Mouse (Mus musculus) hematopoietic stem cell, adult 5-6 weeks (primary cell): ENCODE measurements around the gene Fras1. TPM values are rescaled to one million over a fixed set of nuclear protein-coding genes. Genes with fewer than 3 reads are reported as not detected.

Source experiments
- ATAC-seq, 2 experiments: fragments of 125-278 bp in 1 of 2; replicated peaks in 1 of 2; 2 replicates each; pipeline ENCODE4 v1.8.0; 2016 to 2017; ENCODE audit warnings: inconsistent platforms in 2 of 2, mild to moderate bottlenecking in 2 of 2, moderate number of reproducible peaks in 2 of 2, low read depth in 1 of 2, moderate TSS enrichment in 1 of 2; ENCODE audit not compliant: low FRiP score in 2 of 2, poor library complexity in 2 of 2, severe bottlenecking in 2 of 2, insufficient read depth in 1 of 2, low TSS enrichment in 1 of 2
- total RNA-seq: library from RNA; stranded (forward); fragments of 172-1452, 232-1000 nt; gene quantifications from 2 replicates; pipeline ENCODE4 v1.2.3, GENCODE M21; 2017

Gene Fras1
- total RNA-seq, 1 experiment from 2014 or later: not detected

DNA sequence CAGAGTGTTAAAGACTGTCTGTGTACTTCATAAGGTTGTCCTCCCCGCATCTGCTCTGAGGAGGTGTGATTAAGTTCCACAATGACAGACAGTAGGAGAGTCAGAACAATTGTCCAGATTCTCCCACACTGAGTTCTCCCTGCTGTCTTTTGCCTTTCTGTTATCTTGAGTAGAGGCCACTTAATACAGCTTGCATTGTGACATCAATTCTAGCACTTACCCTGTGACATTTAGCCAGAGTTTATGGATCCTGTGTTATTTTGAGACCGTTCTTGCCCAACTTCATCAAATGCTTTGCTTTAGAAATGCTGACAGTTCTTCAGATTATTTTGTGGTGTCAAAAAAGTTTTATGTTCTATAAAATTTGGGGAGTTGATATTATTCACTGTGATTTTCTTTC lies 81.5 kb downstream of the Fras1 start:
- ATAC-seq: no peak

DNA sequence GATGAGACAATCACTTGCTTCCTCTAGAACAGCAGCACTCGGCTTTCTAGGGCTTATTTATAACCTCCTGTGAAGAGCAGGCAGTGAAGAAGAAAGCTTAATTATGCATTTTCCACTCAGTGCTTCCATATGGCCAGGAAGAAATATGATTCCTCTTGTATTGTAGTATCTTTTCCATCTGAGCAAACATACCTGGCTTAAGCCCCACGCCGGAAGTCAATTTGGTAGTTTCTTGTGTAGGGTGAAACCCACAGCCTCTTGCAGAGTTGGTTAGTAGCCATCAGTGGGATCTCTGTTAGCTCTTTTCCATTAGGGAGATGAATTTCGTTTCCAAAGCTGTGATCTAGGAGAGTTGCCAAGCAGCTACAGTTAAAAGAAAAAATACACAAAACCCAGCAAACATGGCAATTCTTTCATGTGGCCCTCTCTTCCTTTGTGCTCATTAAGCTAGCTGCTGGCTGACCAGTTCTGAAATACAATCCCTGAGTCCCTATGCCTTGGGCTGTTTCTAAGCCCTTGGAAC lies 83.7 kb downstream of the Fras1 start:
- no peak for ATAC-seq

DNA sequence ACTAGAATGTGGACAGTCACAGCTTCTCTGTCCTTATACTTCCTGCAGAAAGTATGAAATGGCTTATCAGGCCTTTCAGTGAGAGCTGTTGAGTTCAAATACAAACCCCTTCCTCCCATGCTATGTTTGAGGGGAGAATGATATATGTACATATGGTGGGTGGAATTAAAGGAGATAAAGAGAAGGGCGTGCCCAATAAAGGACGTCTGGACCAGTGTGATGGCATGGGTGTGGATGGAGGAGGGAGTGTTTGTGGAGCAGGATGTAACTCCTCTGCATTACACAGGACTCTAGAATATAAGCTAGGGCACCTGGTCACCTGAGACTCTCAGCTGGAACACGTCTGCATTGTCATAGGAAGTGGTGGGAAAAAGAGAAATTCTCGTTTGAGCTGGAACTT lies 85.8 kb downstream of the Fras1 start:
- ATAC-seq: no peak

DNA sequence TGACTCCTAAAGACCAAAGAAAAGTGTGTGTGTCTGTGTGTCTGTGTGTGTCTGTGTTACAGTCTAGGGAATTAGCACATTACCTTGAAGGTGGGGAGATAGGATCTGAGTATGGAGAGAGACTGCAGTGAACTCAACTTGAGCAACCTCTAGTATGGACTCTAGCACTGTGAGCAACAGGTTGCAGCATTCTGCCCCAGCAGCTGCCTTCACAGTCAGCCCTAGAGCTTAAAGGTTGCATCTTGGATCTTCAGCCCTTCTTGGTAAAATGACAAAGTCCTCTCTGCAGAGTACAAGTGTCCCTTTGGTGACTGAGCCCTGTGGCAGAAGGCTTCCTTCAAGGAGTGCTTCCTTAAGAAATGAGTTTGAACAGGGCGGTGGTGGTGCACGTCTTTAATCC lies 88.4 kb downstream of the Fras1 start:
- no peak for ATAC-seq

DNA sequence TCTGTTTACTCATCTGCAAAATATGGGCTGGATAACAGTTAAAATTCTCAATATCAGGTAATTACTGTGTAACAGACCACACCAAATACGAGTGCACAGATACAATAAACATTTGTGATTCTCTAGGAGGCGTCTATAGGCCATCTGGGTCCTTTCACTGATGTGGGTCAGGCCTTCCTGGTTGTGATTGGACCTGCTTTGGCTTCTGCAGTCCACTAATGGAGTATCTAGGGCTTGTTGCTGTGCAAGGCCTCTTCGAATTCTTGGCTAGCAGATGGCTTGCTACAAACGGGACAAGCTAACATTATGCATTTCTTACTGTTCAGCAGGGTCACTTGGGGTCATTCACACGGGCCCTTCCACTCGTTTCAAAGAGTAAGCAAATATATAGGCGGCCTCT lies 92.7 kb downstream of the Fras1 start:
- ATAC-seq: no peak

GRCm38 (mm10) chr5:96471995-96472394 lies 98.2 kb downstream of the Fras1 start:
- ATAC-seq: no peak

GRCm38 (mm10) chr5:96475488-96475887 lies 101.7 kb downstream of the Fras1 start:
- ATAC-seq: no peak

DNA sequence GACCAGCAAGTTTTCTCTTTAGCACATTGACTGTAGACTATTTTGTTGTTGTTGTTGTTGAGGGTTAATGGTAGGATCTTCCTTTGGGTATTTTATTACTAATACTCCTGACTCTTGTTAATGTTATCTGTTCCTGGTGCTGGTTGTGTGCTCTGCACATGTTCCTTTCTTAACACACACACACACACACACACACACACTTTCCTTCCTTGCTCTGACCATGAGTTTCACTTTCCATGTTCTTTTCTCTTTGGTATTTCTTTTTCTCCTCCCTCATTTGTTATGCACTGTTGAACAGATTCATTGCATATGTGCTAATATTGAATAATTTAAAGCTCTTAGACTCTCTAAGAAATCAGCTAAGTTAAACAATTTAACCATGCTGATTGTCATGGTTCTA lies 105.2 kb downstream of the Fras1 start:
- no peak for ATAC-seq

DNA sequence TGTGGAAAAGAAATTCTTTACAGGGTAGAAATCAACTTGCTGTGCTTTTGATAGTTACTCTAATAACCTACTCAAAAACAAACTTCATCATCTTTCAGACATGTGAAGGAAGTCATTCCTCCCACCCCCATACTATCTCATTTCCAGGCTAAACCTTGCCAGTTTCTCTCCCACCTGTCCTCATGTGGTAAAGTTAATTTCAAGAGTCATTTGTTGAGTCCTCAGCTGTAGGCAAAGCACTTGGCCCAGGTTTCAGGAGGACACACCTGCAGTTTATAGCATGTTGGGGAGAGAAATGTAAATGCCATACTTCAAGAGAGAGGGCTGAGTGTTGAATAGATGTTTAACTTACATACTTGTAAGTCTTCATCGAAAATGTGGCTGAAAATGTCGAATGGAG lies 107.4 kb downstream of the Fras1 start:
- no peak for ATAC-seq

- no peak for ATAC-seq
Observed at GRCm38 (mm10) chr5:96482054-96482453, 108.3 kb downstream of the Fras1 start.

- no peak for ATAC-seq
Observed at GRCm38 (mm10) chr5:96492497-96492896, 118.7 kb downstream of the Fras1 start.

DNA sequence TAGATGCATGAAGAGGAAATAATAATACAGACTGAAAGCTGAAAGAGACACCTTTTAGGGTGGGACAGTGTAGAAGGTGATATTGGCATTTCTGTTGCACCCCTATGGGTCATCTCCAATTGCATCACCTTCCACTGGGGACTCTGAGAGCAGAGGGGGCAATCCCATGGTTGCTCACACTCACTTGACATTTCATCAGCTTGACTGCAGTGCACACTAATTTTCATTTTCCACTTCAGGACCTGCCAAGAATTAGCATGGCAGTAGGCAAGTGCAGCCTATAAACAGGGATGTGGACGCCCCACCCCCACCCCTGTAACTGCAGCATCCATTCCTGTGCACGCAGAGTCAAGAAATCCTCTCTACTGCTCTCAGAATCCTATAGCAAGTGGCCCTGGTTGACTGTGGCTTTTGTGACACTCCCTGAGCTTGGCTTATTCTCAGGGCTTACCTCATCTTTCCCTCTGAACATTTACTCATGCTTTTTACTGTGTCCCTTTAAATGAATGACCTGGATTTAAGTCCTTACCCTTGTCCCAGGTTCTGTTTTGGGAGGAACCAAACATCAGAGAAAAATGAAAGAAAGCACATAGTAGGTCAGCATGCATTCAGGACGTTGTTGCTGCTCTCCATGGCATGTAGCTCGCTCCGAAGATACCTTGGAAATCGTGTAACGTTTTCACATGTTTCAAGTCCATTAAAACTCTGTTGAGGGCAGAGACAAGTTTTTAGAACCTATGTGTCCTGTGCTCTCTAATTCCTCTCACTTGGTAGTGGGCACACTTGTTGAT lies 120.9 kb downstream of the Fras1 start:
- ATAC-seq: no peak

- no peak for ATAC-seq
Observed at GRCm38 (mm10) chr5:96498083-96498482, 124.3 kb downstream of the Fras1 start.

DNA sequence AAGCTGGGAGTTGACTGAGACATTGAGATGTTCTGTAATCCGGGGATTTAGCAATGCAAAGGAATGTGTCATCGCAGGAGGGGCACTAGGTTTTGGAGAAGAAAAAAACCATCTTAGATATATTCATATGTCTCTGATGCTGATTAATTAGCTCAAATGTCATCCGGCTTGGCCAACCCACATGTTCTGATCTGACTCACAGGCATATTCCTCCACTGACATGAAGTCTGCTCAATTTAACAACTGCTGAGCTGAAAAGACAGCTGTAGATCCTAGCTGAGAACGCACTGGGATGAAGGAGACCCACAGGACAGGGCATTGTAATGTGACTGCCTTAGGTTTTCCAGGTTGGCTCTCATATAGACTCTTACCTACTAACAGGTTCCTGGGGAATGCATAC lies 128.0 kb downstream of the Fras1 start:
- ATAC-seq: no peak

GRCm38 (mm10) chr5:96502400-96502799 lies 128.6 kb downstream of the Fras1 start:
- no peak for ATAC-seq

- ATAC-seq: no peak
Observed at GRCm38 (mm10) chr5:96511005-96511404, 137.2 kb downstream of the Fras1 start.

GRCm38 (mm10) chr5:96513327-96513726 lies 139.6 kb downstream of the Fras1 start:
- no peak for ATAC-seq

- no peak for ATAC-seq
Observed at GRCm38 (mm10) chr5:96515860-96516311, 142.1 kb downstream of the Fras1 start.

DNA sequence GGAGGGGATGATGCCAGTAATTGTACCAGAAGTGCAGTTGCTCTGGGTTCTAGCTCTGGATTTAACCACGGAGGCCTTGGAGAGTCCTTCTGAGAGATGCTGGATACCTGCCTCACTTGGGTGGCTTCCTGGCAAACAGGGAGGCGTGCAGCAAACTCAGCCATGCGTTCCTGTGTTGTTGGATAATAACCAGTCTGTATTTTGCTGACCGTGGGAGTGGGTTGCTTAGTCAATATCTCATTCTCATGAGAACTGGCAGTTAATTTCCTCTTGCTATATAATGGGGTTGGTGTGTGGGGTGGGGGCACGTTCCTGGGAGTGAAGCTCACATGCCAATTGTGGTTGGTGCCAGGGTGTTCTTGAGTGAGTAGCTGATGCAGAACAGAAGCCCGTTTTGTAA lies 142.6 kb downstream of the Fras1 start:
- no peak for ATAC-seq
